Mouse (Mus musculus): ENCODE results near the gene Agap1. TPM values are rescaled to one million over a fixed set of nuclear protein-coding genes. Genes with fewer than 3 reads are reported as not detected.
A peak's percentile ranks its signal among the peaks of the same experiment; 100 is the strongest.

Agap1 gene
- polyA plus RNA-seq, 1 experiment from 2014 or later: 7.6 TPM

DNA sequence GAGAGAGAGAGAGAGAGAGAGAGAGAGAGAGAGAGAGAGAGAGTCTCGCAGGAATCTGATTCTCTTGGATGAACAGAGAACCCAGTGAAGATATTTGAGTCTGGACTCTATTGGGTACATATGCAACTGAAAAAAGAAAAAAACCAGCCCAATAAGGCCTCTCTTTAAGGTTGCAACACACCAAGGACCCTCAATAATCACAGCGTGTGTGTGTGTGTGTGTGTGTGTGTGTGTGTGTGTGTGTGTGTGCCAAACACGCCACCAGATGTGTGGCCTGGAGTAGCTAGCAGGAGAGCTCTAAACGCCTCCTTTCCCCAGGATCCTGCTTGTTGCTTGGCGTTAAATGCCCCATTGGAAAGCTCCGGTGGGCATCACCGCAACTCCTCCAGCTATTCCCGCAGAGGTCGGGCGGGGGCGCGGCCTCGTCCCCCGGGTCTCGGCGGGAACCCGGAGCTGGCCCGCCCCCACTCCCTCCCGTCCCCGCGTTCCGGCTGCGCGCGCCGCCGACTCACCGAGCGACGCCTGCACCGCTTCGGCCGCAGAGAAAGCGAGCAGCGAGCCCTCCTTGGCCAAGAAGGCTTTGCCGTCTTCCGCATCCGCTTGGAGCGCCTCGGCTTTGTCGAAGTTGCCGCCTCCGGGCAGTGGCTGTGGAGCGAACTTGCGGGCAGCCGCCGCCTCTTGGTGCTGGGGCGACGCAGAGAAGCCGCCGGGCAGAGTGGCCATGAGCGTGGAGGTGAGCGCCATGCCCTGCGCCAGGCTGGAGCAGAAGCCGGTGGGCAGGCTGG lies 475.3 kb downstream of the Agap1 start:
- peak overlapping the region; percentile 32; the same call in 1 of the 2 replicates for H3K9ac ChIP-seq (ENCODE audit: low read length)
- peaks cover 96% of the 10 kb centered on the region for H3K27me3 ChIP-seq (ENCODE audit: control insufficient read depth, insufficient read depth, low read depth, low read length)
- no peak overlapping the region for H3K27ac ChIP-seq (ENCODE audit: low read length)
- peak; percentile 18; the same call in 1 of the 2 replicates for ATAC-seq (ENCODE audit: low read depth)
- 1% methylated on average over 54 of the region's 55 CpGs for WGBS
- H3K36me3 ChIP-seq (ENCODE audit: control insufficient read depth, insufficient read depth, low read length): no peaks in the 10 kb centered on the region
- H3K4me1 ChIP-seq (replicated peaks; ENCODE audit: control insufficient read depth, insufficient read depth, low read length): peaks cover 27% of the 10 kb centered on the region
- H3K4me2 ChIP-seq (ENCODE audit: low read depth, low read length): peak overlapping the region; percentile 61
- no peaks in the 10 kb centered on the region for H3K9me3 ChIP-seq (ENCODE audit: control insufficient read depth, low read length)
- peak overlapping the region; percentile 46 for H3K4me3 ChIP-seq (ENCODE audit: low read length)

DNA sequence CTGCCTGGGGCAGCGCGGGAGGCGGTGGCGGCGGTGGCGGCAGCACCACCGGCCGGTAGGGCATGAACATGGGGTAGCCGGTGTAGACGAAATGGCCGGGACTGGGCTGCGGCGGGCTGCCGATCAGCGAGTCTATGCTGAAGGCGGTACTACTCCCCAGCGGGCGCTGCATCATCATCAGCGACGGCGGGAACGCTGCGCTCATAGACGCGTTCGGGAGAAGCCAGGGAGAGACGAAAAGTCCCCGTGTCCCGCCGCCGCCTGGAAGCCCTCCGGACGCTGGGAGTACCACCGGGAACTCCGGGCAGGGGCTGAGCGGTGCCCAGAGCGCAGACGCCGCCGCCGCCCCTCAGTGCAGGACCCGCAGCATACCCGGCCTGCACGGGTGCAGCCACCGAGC lies 475.9 kb downstream of the Agap1 start:
- WGBS: under 1% methylated on average over 43 of the region's 45 CpGs

DNA sequence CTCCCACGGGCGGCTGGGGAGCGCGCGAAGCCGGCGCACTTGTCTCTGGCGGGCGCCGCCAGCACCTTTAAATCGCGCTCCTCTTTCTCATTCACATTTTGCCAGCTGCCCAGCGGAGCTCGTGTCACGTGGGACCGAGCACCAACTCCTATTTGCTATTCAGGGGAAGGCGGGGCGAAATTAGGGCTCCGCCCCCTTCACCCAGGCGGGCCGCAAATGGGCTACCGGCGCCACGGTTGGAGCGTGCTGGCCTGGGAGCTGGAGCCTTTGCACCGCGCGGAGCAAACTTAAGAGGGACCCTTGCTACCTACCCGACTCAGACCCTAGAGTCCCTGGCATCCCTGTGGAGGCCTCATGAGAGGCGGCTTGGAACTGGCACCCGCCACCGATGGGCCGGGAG lies 476.5 kb downstream of the Agap1 start, which contains the start of gene Gbx2:
Gene Gbx2, minus strand, starts transcription at position 60 of the 400 bp plus-strand sequence.
- peak within 1 kb of the TSS; percentile 32; the same call in 1 of the 2 replicates for H3K9ac ChIP-seq (ENCODE audit: low read length)
- H3K36me3 ChIP-seq (ENCODE audit: control insufficient read depth, insufficient read depth, low read length): no peaks in the 10 kb centered on the region
- H3K4me3 ChIP-seq (ENCODE audit: low read length): peak within 1 kb of the TSS; percentile 46
- ATAC-seq (ENCODE audit: low read depth): peak; percentile 76
- peaks cover 96% of the 10 kb centered on the region for H3K27me3 ChIP-seq (ENCODE audit: control insufficient read depth, insufficient read depth, low read depth, low read length)
- H3K4me2 ChIP-seq (ENCODE audit: low read depth, low read length): peak within 1 kb of the TSS; percentile 61
- no peaks in the 10 kb centered on the region for H3K9me3 ChIP-seq (ENCODE audit: control insufficient read depth, low read length)
- H3K27ac ChIP-seq (ENCODE audit: low read length): no peak within 1 kb of the TSS
- H3K4me1 ChIP-seq (replicated peaks; ENCODE audit: control insufficient read depth, insufficient read depth, low read length): peaks cover 27% of the 10 kb centered on the region
- under 1% methylated on average over 33 of the region's 33 CpGs for WGBS

More for the DNA sequence above, 475.9 kb downstream of the Agap1 start:
- ATAC-seq (ENCODE audit: low read depth): peak; percentile 20; the same call in 1 of the 2 replicates
- Histone ChIP-seq H3K9me3 (ENCODE audit: control insufficient read depth, low read length) (no peaks in the 10 kb centered on the region), H3K9ac (ENCODE audit: low read length) (no peak overlapping the region; the same call in 1 of the 2 replicates), H3K27me3 (ENCODE audit: control insufficient read depth, insufficient read depth, low read depth, low read length) (peaks cover 96% of the 10 kb centered on the region), H3K4me3 (ENCODE audit: low read length) (peak overlapping the region; percentile 46), H3K27ac (ENCODE audit: low read length) (no peak overlapping the region), H3K4me1 (replicated peaks; ENCODE audit: control insufficient read depth, insufficient read depth, low read length) (peaks cover 27% of the 10 kb centered on the region), H3K36me3 (ENCODE audit: control insufficient read depth, insufficient read depth, low read length) (no peaks in the 10 kb centered on the region), H3K4me2 (ENCODE audit: low read depth, low read length) (peak overlapping the region; percentile 61)

DNA sequence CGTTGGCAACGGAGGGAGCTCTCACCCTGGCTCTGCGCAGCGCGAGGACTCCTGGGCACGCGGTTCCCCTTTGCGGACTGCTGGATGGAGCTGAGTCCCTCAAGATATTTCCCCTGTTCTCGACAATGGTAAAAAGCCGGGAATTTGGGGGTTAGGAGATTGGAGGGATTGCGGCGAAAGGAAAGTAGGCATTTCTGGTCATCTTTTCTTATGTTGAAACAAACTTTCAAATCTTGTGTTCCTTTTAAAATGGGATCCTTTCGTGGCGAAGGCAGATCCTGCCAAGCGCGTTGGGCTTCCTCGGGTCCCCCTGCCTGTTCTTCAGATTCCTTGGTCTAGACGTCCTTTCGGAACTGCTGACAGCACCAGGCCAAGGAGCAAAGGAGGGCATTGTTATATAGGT lies 477.4 kb downstream of the Agap1 start:
- Histone ChIP-seq H3K27ac (ENCODE audit: low read length) (no peak overlapping the region), H3K4me3 (ENCODE audit: low read length) (no peak overlapping the region), H3K36me3 (ENCODE audit: control insufficient read depth, insufficient read depth, low read length) (no peaks in the 10 kb centered on the region), H3K9ac (ENCODE audit: low read length) (no peak overlapping the region), H3K9me3 (ENCODE audit: control insufficient read depth, low read length) (no peaks in the 10 kb centered on the region), H3K4me2 (ENCODE audit: low read depth, low read length) (no peak overlapping the region), H3K27me3 (ENCODE audit: control insufficient read depth, insufficient read depth, low read depth, low read length) (peaks cover 96% of the 10 kb centered on the region), H3K4me1 (replicated peaks; ENCODE audit: control insufficient read depth, insufficient read depth, low read length) (peaks cover 25% of the 10 kb centered on the region)
- ATAC-seq (ENCODE audit: low read depth): no peak
- WGBS: 3% methylated on average over 19 of the region's 19 CpGs

DNA sequence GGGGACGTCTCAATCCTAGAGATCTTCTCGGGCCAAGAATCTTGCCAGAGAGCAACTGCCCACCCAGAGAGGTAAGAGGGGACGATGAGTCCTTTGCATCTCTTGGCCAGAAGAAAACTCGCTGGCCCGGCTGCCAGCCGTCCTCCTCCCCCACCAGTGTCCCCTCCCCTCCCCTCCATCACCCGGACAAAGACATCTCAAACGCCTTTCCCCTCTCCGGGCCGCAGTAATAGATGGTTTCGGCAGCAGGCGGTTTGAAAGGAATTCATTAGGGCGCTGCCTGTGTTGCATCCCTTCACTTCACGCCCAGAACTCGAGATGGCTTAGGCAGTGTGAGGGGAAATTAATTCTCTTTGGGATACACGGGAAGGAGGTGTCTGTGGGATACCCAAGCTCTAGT lies 478.0 kb downstream of the Agap1 start:
- H3K36me3 ChIP-seq (ENCODE audit: control insufficient read depth, insufficient read depth, low read length): no peaks in the 10 kb centered on the region
- peaks cover 96% of the 10 kb centered on the region for H3K27me3 ChIP-seq (ENCODE audit: control insufficient read depth, insufficient read depth, low read depth, low read length)
- no peaks in the 10 kb centered on the region for H3K9me3 ChIP-seq (ENCODE audit: control insufficient read depth, low read length)
- H3K4me1 ChIP-seq (replicated peaks; ENCODE audit: control insufficient read depth, insufficient read depth, low read length): peaks cover 21% of the 10 kb centered on the region
- H3K27ac ChIP-seq (ENCODE audit: low read length): no peak overlapping the region
- WGBS: 1% methylated on average over 16 of the region's 16 CpGs
- no peak overlapping the region for H3K9ac ChIP-seq (ENCODE audit: low read length)
- no peak for ATAC-seq (ENCODE audit: low read depth)
- H3K4me2 ChIP-seq (ENCODE audit: low read depth, low read length): no peak overlapping the region
- no peak overlapping the region for H3K4me3 ChIP-seq (ENCODE audit: low read length)

DNA sequence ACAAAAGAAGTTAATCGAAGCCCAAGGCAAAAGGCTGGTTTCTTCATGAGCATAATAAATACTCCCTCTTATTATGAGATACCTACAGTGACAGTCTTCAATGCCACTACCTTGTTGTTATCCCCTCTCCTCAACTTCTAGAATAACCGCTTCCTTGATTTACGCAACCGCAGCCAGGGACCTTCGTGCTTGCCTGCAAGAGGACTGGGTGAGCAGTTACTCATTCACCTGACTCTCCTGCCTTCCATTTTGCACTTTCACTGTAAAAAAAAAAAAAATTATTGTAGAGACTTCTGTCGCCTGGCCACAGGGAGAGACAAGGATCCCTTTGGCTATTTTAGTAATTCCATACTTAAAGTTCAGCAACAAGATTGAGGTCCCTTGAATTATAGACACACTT lies 478.4 kb downstream of the Agap1 start:
- 11% methylated on average over 6 of the region's 6 CpGs for WGBS
- no peak for ATAC-seq (ENCODE audit: low read depth)
- peaks cover 96% of the 10 kb centered on the region for H3K27me3 ChIP-seq (ENCODE audit: control insufficient read depth, insufficient read depth, low read depth, low read length)
- no peaks in the 10 kb centered on the region for H3K36me3 ChIP-seq (ENCODE audit: control insufficient read depth, insufficient read depth, low read length)
- H3K9ac ChIP-seq (ENCODE audit: low read length): no peak overlapping the region
- no peak overlapping the region for H3K4me2 ChIP-seq (ENCODE audit: low read depth, low read length)
- no peaks in the 10 kb centered on the region for H3K9me3 ChIP-seq (ENCODE audit: control insufficient read depth, low read length)
- no peak overlapping the region for H3K4me3 ChIP-seq (ENCODE audit: low read length)
- H3K4me1 ChIP-seq (replicated peaks; ENCODE audit: control insufficient read depth, insufficient read depth, low read length): peaks cover 21% of the 10 kb centered on the region
- no peak overlapping the region for H3K27ac ChIP-seq (ENCODE audit: low read length)

DNA sequence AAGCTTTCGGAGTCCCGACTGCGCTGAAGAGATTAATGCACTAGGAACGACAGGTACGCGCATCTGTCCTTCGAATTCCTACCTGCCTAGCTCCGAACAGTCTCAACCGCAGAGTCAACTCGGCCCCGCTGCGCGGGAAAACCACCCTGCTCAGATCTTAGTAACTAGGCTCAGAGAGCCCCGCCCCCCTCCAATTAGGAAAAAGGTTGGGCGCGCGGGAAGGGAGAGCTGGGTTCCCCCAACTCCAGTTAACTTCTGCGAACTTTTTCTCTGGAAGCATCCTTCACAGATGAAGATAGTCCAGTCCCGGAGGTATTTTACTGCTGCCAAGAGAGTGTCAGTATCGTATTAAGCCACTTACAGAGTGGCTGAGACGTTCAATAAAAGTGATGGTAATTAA lies 479.2 kb downstream of the Agap1 start:
- Histone ChIP-seq H3K9ac (ENCODE audit: low read length) (no peak overlapping the region), H3K27me3 (ENCODE audit: control insufficient read depth, insufficient read depth, low read depth, low read length) (peaks cover 94% of the 10 kb centered on the region), H3K4me3 (ENCODE audit: low read length) (no peak overlapping the region), H3K27ac (ENCODE audit: low read length) (no peak overlapping the region), H3K4me2 (ENCODE audit: low read depth, low read length) (no peak overlapping the region), H3K9me3 (ENCODE audit: control insufficient read depth, low read length) (no peaks in the 10 kb centered on the region), H3K36me3 (ENCODE audit: control insufficient read depth, insufficient read depth, low read length) (no peaks in the 10 kb centered on the region), H3K4me1 (replicated peaks; ENCODE audit: control insufficient read depth, insufficient read depth, low read length) (peaks cover 19% of the 10 kb centered on the region)
- WGBS: 4% methylated on average over 21 of the region's 21 CpGs
- no peak for ATAC-seq (ENCODE audit: low read depth)

DNA sequence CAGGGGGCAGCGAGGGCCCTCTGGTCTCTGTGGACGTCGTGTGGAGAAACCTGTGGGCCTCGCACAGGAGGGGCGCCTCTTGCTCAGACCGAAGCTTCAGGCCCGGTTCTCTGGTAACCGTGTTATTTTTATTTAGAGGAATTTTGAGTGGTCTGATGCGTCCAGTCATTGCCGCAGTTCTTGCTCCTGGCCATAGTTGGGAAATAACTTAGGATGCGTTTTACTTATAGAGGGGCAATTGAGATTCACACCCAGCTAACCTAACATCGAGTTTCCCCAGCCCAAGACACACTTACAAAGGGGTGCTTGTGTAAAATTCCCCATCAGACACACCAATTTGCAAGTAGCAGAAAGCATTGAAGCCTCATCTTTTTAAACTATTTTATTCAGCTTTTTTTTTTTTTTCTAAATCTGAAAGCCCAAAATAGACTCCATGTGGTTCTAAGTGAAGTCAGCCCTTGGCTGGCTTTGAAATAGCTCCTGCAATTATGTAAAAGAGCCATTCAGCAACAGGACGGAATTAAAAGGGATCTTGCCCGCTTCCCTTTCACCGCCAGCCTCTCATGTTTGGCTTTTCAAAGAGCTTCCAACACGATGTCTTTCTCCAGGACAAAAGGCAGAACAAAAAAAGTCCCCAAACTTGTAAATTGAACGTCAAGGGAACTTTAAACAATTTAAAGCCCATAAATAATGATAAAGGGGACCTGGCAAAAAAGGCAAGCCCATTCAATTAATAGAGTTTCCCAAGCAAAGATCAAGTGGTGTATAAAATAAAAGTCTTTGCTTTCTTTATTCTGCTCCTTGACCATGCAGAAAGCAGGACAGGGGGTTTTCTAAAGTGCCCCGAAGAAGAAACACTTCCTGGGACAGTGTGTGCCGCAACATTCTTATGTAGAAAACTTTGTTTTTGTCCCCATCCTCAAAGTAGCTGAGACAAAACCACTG lies 480.0 kb downstream of the Agap1 start:
- H3K4me3 ChIP-seq (ENCODE audit: low read length): no peak overlapping the region
- WGBS: 9% methylated on average over 19 of the region's 19 CpGs
- ATAC-seq (ENCODE audit: low read depth): no peak
- H3K4me2 ChIP-seq (ENCODE audit: low read depth, low read length): no peak overlapping the region
- H3K9me3 ChIP-seq (ENCODE audit: control insufficient read depth, low read length): no peaks in the 10 kb centered on the region
- no peaks in the 10 kb centered on the region for H3K36me3 ChIP-seq (ENCODE audit: control insufficient read depth, insufficient read depth, low read length)
- peaks cover 15% of the 10 kb centered on the region for H3K4me1 ChIP-seq (replicated peaks; ENCODE audit: control insufficient read depth, insufficient read depth, low read length)
- no peak overlapping the region for H3K27ac ChIP-seq (ENCODE audit: low read length)
- peaks cover 94% of the 10 kb centered on the region for H3K27me3 ChIP-seq (ENCODE audit: control insufficient read depth, insufficient read depth, low read depth, low read length)
- H3K9ac ChIP-seq (ENCODE audit: low read length): no peak overlapping the region

All from lung, embryonic 16.5 days (tissue).